In genomic region chr7:15947653-15948260, GRCm38 (mm10) we compare ENCODE assay signal across 8 mouse cellular contexts. TPM values are rescaled to one million over a fixed set of nuclear protein-coding genes. Genes with fewer than 3 reads are reported as not detected.
DNase-seq lines count a peak whose midpoint lies in the region; ATAC-seq and TF ChIP-seq lines count a peak whose summit lies in the region.

No protein-coding gene starts in this region.

- peaks cover 10% of the 10 kb centered on the region; the same call in 1 of the 2 replicates for H3K27me3 ChIP-seq in hindbrain, embryonic 10.5 days (ENCODE audit: insufficient read depth, poor library complexity, severe bottlenecking)
- H3K27me3 ChIP-seq in hindbrain, embryonic 12.5 days, result no peaks in the 10 kb centered on the region
- H3K27me3 ChIP-seq in C2C12 (ENCODE audit: control insufficient read depth, insufficient read depth, insufficient read length), result no peaks in the 10 kb centered on the region
- 0 out of 2 replicates have a peak, but pooled peaks cover 4% of the 10 kb centered on the region for H3K27me3 ChIP-seq in limb, embryonic 13.5 days

- H3ac ChIP-seq in C2C12 (ENCODE audit: control insufficient read depth, insufficient read length, low read depth), result peak overlapping the region; percentile 33

- H3K36me3 ChIP-seq in hindbrain, embryonic 10.5 days, result peaks cover 25% of the 10 kb centered on the region
- H3K36me3 ChIP-seq in hindbrain, embryonic 12.5 days, result peaks cover 18% of the 10 kb centered on the region
- H3K36me3 ChIP-seq in C2C12 (ENCODE audit: control insufficient read depth, insufficient read depth), result peaks cover 51% of the 10 kb centered on the region
- H3K36me3 ChIP-seq in limb, embryonic 13.5 days, result peaks cover 43% of the 10 kb centered on the region

- H3K79me2 ChIP-seq in C2C12 (ENCODE audit: control insufficient read depth, insufficient read depth), result peaks cover 38% of the 10 kb centered on the region

- no peak for TF ChIP-seq CTCF in C2C12 (IDR thresholded peaks at IDR 0.05; ENCODE audit: control insufficient read depth, insufficient read depth, insufficient read length)

- no peak for DNase-seq in hindbrain, embryonic 10.5 days (ENCODE audit: low spot score)
- DNase-seq in Muller cell, postnatal 12 days (ENCODE audit: inconsistent ontology term), result peak; percentile 14
- DNase-seq in cerebellum, postnatal 36 days, result no peak
- DNase-seq in left cerebral cortex, postnatal 36 days (ENCODE audit: low spot score in 2 of 2), result no peak
- no peak for DNase-seq in gastrocnemius, adult 18-20 months (ENCODE audit: low spot score)

- H3K27ac ChIP-seq in hindbrain, embryonic 10.5 days, result peak overlapping the region; percentile 66; the same call in 1 of the 2 replicates
- H3K27ac ChIP-seq in hindbrain, embryonic 12.5 days, result no peak overlapping the region
- H3K27ac ChIP-seq in limb, embryonic 13.5 days, result no peak overlapping the region

- H3K4me2 ChIP-seq in hindbrain, embryonic 12.5 days (replicated peaks), result no peak overlapping the region
- peak overlapping the region; percentile 59 for H3K4me2 ChIP-seq in limb, embryonic 13.5 days (replicated peaks)

- 45% methylated on average over 4 of the region's 4 CpGs for WGBS in hindbrain, embryonic 10.5 days
- 44% methylated on average over 4 of the region's 4 CpGs for WGBS in hindbrain, embryonic 12.5 days
- WGBS in limb, embryonic 13.5 days, result 50% methylated on average over 4 of the region's 4 CpGs

- peaks cover 30% of the 10 kb centered on the region for H3K4me1 ChIP-seq in hindbrain, embryonic 10.5 days (replicated peaks)
- peaks cover 23% of the 10 kb centered on the region for H3K4me1 ChIP-seq in hindbrain, embryonic 12.5 days
- H3K4me1 ChIP-seq in limb, embryonic 13.5 days, result peaks cover 27% of the 10 kb centered on the region

- H3K9ac ChIP-seq in hindbrain, embryonic 12.5 days, result no peak overlapping the region
- H3K9ac ChIP-seq in limb, embryonic 13.5 days, result no peak overlapping the region

- no peak for ATAC-seq in hindbrain, embryonic 12.5 days (ENCODE audit: low FRiP score)
- ATAC-seq in limb, embryonic 13.5 days (ENCODE audit: low FRiP score, low read depth), result peak; percentile 18; the same call in 1 of the 2 replicates

- H3K79me3 ChIP-seq in C2C12 (ENCODE audit: low read depth), result peaks cover 25% of the 10 kb centered on the region

- H3K9me3 ChIP-seq in hindbrain, embryonic 10.5 days, result no peaks in the 10 kb centered on the region
- no peaks in the 10 kb centered on the region for H3K9me3 ChIP-seq in hindbrain, embryonic 12.5 days (replicated peaks)
- H3K9me3 ChIP-seq in limb, embryonic 13.5 days, result no peaks in the 10 kb centered on the region

- peak overlapping the region; percentile 41; the same call in 1 of the 2 replicates for H3K4me3 ChIP-seq in hindbrain, embryonic 10.5 days
- H3K4me3 ChIP-seq in hindbrain, embryonic 12.5 days, result no peak overlapping the region
- H3K4me3 ChIP-seq in C2C12 (ENCODE audit: insufficient read depth, poor library complexity, severe bottlenecking), result no peak overlapping the region
- 0 out of 2 replicates have a peak overlapping the region, but pooled peaks have one; percentile 28 for H3K4me3 ChIP-seq in limb, embryonic 13.5 days

- intact Hi-C loops in left cerebral cortex, postnatal 36 days (cut with DNase I), result loop anchor here (2.0 kb wide), 1 partner anchor 19 kb away; the partner anchor contains the start of gene Ehd2

TF ChIP-seq in C2C12, 6 proteins besides CTCF, POLR2A, EP300 and RAD21:
- no peak for TF ChIP-seq MAX (IDR thresholded peaks at IDR 0.05)

RNA-seq across cellular contexts. Expression of gene Nop53, which starts 1.9 kb away (rescaled TPM):
- polyA plus RNA-seq in hindbrain, embryonic 10.5 days (2016; fragmentation: Nextera tagmentation; extraction: Ambion mirVana), result 170 and 182 TPM in 2 replicates
- 157 and 167 TPM in 2 replicates for polyA plus RNA-seq in hindbrain, embryonic 12.5 days (2016; fragmentation: Nextera tagmentation; extraction: Ambion mirVana)
- polyA plus RNA-seq in C2C12 (2012; fragmentation: generic; extraction: Trizol), result 228 TPM
- polyA plus RNA-seq in limb, embryonic 13.5 days (2015; fragmentation: Nextera tagmentation; extraction: Ambion mirVana), result 184 and 201 TPM in 2 replicates
- 100 to 1,000 TPM; 113 to 130 TPM for total RNA-seq in left cerebral cortex, postnatal 36 days (2021)
- total RNA-seq in gastrocnemius, adult 18-20 months (2021), result 10 to 100 TPM; 82.3 to 91.7 TPM

RNA-seq across cellular contexts. Expression of gene Ehd2, which starts 19.6 kb away (rescaled TPM):
- polyA plus RNA-seq in hindbrain, embryonic 10.5 days (2016; fragmentation: Nextera tagmentation; extraction: Ambion mirVana), result 12.1 and 12.5 TPM in 2 replicates
- polyA plus RNA-seq in hindbrain, embryonic 12.5 days (2016; fragmentation: Nextera tagmentation; extraction: Ambion mirVana), result 10.1 and 16.6 TPM in 2 replicates
- 98.7 TPM for polyA plus RNA-seq in C2C12 (2012; fragmentation: generic; extraction: Trizol)
- polyA plus RNA-seq in limb, embryonic 13.5 days (2015; fragmentation: Nextera tagmentation; extraction: Ambion mirVana), result 25.3 and 29.9 TPM in 2 replicates
- 1 to 10 TPM; 3.5 to 6.8 TPM for total RNA-seq in left cerebral cortex, postnatal 36 days (2021)
- total RNA-seq in gastrocnemius, adult 18-20 months (2021), result 10 to 100 TPM; 24.9 to 37.4 TPM

RNA-seq across cellular contexts. Expression of gene Selenow, which starts 25.6 kb away (rescaled TPM):
- 902 and 1,086 TPM in 2 replicates for polyA plus RNA-seq in hindbrain, embryonic 10.5 days (2016; fragmentation: Nextera tagmentation; extraction: Ambion mirVana)
- polyA plus RNA-seq in hindbrain, embryonic 12.5 days (2016; fragmentation: Nextera tagmentation; extraction: Ambion mirVana), result 1,041 and 1,118 TPM in 2 replicates
- 423 TPM for polyA plus RNA-seq in C2C12 (2012; fragmentation: generic; extraction: Trizol)
- 943 and 963 TPM in 2 replicates for polyA plus RNA-seq in limb, embryonic 13.5 days (2015; fragmentation: Nextera tagmentation; extraction: Ambion mirVana)
- total RNA-seq in left cerebral cortex, postnatal 36 days (2021), result 1,000 to 10,000 TPM; 1,151 to 1,335 TPM
- 1,000 to 10,000 TPM; 1,514 to 1,837 TPM for total RNA-seq in gastrocnemius, adult 18-20 months (2021)

Comparison
In these comparisons a context has a peak if more than half of its experiments do, and no peak if none do; other contexts are left out.
1. H3K4me3 ChIP-seq: peak in hindbrain, embryonic 10.5 days (single experiment) and limb, embryonic 13.5 days (single experiment); none in hindbrain, embryonic 12.5 days (single experiment) and C2C12 (single experiment).